Mouse (Mus musculus): ENCODE results near the gene Stk25. TPM values are rescaled to one million over a fixed set of nuclear protein-coding genes. Genes with fewer than 3 reads are reported as not detected.
A peak's percentile ranks its signal among the peaks of the same experiment; 100 is the strongest.

Stk25 gene
- polyA plus RNA-seq, 1 experiment from 2014 or later = 227 TPM

GRCm38 (mm10) chr1:93685401-93686244 is 27.2 kb upstream of the Stk25 start, which contains the start of gene Bok:
Gene Bok, plus strand, starts transcription at chr1:93685660.
- ATAC-seq (ENCODE audit: low FRiP score) (peak; percentile 56), DNase-seq (ENCODE audit: low spot score) (peak; percentile 73)
- Histone ChIP-seq H3K4me1 (replicated peaks; ENCODE audit: control insufficient read depth, insufficient read depth, low read length) (no peaks in the 10 kb centered on the region), H3K4me2 (replicated peaks; ENCODE audit: low read depth, low read length) (peak within 1 kb of the TSS; percentile 76), H3K9ac (ENCODE audit: low read depth, low read length) (peak within 1 kb of the TSS; percentile 65), H3K27me3 (ENCODE audit: control insufficient read depth, insufficient read depth, low read length) (peaks cover 2% of the 10 kb centered on the region; the same call in 1 of the 2 replicates), H3K4me3 (ENCODE audit: low read depth, low read length) (peak within 1 kb of the TSS; percentile 50), H3K36me3 (ENCODE audit: control insufficient read depth, insufficient read depth, low read length) (no peaks in the 10 kb centered on the region), H3K9me3 (ENCODE audit: control insufficient read depth, low read length) (no peaks in the 10 kb centered on the region), H3K27ac (ENCODE audit: low read depth, low read length) (no peak within 1 kb of the TSS)
- WGBS = under 1% methylated on average over 69 of the region's 78 CpGs

DNA sequence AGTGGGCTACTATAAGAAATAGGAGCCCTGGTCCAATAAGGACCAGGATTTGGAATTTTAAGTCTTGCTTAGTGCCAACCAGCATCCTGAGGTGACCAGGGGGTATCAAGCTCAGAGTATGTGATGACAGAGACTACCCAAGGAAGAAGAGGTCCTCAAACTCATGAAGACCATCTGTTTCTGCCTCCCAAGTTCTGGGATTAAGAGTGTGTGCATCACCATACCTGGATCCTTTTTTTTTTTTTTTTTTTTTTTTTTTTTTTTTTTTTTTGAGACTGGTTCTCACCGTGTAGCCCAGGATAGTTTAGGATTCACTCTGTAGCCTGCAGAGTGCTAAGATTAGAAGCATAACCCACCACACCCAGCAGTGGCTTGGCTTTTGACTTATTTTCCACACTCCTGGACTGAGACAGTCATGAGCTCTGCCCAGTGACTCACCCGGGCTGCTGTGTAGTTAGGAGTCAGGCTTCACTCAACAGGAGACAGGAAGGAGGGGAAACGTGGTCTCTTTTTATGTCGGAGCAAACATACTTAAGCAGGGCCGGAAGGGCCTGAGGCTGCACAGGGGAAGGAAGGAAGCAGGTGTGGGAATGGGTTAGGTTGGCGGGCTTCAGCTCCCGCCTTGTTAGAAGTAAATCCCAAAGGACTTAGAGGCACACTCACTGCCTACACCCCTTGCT is 21.6 kb upstream of the Stk25 start:
- DNase-seq (ENCODE audit: low spot score) (no peak), ATAC-seq (ENCODE audit: low FRiP score) (peak; percentile 19; the same call in 1 of the 2 replicates)
- H3K36me3 ChIP-seq (ENCODE audit: control insufficient read depth, insufficient read depth, low read length) = no peaks in the 10 kb centered on the region
- H3K27me3 ChIP-seq (ENCODE audit: control insufficient read depth, insufficient read depth, low read length) = no peaks in the 10 kb centered on the region; the same call in 1 of the 2 replicates
- H3K27ac ChIP-seq (ENCODE audit: low read depth, low read length) = no peak overlapping the region
- no peaks in the 10 kb centered on the region for H3K9me3 ChIP-seq (ENCODE audit: control insufficient read depth, low read length)
- H3K9ac ChIP-seq (ENCODE audit: low read depth, low read length) = no peak overlapping the region
- 74% methylated on average over 7 of the region's 7 CpGs for WGBS
- no peaks in the 10 kb centered on the region for H3K4me1 ChIP-seq (replicated peaks; ENCODE audit: control insufficient read depth, insufficient read depth, low read length)
- H3K4me2 ChIP-seq (replicated peaks; ENCODE audit: low read depth, low read length) = no peak overlapping the region
- H3K4me3 ChIP-seq (ENCODE audit: low read depth, low read length) = no peak overlapping the region

- 74% methylated on average over 2 of the region's 2 CpGs for WGBS
- H3K4me2 ChIP-seq (replicated peaks; ENCODE audit: low read depth, low read length) = no peak overlapping the region
- H3K9me3 ChIP-seq (ENCODE audit: control insufficient read depth, low read length) = no peaks in the 10 kb centered on the region
- H3K36me3 ChIP-seq (ENCODE audit: control insufficient read depth, insufficient read depth, low read length) = no peaks in the 10 kb centered on the region
- H3K4me3 ChIP-seq (ENCODE audit: low read depth, low read length) = no peak overlapping the region
- H3K27ac ChIP-seq (ENCODE audit: low read depth, low read length) = no peak overlapping the region
- no peaks in the 10 kb centered on the region for H3K27me3 ChIP-seq (ENCODE audit: control insufficient read depth, insufficient read depth, low read length)
- H3K4me1 ChIP-seq (replicated peaks; ENCODE audit: control insufficient read depth, insufficient read depth, low read length) = no peaks in the 10 kb centered on the region
- H3K9ac ChIP-seq (ENCODE audit: low read depth, low read length) = no peak overlapping the region
- no peak for DNase-seq (ENCODE audit: low spot score)
- no peak for ATAC-seq (ENCODE audit: low FRiP score)
Measured at GRCm38 (mm10) chr1:93678386-93678785, 19.9 kb upstream of the Stk25 start.

DNA sequence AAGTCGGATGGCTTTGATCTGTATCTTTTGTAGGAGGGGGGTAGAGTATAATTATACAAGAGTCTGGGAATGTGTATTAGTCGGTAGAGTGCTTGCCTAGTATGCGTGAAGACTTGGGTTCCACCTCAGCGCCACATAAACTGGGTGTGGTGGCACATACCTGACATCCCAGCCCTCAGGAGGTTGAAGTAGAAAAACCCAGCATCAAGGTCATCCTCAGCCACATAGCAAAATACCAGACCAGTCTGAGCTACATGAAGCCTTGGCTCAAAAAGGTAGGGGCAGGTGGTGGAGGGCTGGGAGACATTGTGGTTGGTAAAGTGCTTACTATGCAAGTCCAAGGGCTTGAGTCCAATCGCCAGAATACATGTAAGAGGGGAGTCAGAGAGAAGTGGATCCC is 14.2 kb upstream of the Stk25 start:
- no peaks in the 10 kb centered on the region for H3K9me3 ChIP-seq (ENCODE audit: control insufficient read depth, low read length)
- DNase-seq (ENCODE audit: low spot score) (no peak), ATAC-seq (ENCODE audit: low FRiP score) (no peak)
- no peaks in the 10 kb centered on the region for H3K27me3 ChIP-seq (ENCODE audit: control insufficient read depth, insufficient read depth, low read length)
- 89% methylated on average over 5 of the region's 5 CpGs for WGBS
- H3K36me3 ChIP-seq (ENCODE audit: control insufficient read depth, insufficient read depth, low read length) = no peaks in the 10 kb centered on the region
- no peak overlapping the region for H3K4me3 ChIP-seq (ENCODE audit: low read depth, low read length)
- no peak overlapping the region for H3K9ac ChIP-seq (ENCODE audit: low read depth, low read length)
- no peak overlapping the region for H3K4me2 ChIP-seq (replicated peaks; ENCODE audit: low read depth, low read length)
- H3K27ac ChIP-seq (ENCODE audit: low read depth, low read length) = no peak overlapping the region
- no peaks in the 10 kb centered on the region for H3K4me1 ChIP-seq (replicated peaks; ENCODE audit: control insufficient read depth, insufficient read depth, low read length)

DNA sequence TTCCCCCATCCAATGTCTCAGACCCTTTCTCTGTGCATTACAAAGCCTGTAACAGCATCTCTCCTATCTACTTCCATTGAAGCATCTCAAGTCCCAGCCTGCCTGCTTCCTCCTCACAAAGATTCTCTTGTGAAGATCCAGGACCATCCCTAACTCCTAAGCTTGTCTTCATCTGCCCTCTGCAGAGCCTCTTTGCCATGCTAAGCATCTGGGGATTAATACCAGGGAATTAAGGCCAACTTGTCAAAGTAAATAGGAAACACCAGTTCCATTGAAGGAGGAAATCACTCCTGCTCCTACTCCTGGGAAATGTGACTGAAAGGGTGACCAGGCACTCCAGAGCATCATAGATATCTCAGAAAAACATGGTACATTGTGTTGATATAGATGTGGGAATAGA is 11.5 kb upstream of the Stk25 start:
- Histone ChIP-seq H3K9me3 (ENCODE audit: control insufficient read depth, low read length) (no peaks in the 10 kb centered on the region), H3K27me3 (ENCODE audit: control insufficient read depth, insufficient read depth, low read length) (no peaks in the 10 kb centered on the region), H3K27ac (ENCODE audit: low read depth, low read length) (no peak overlapping the region), H3K4me3 (ENCODE audit: low read depth, low read length) (no peak overlapping the region), H3K4me1 (replicated peaks; ENCODE audit: control insufficient read depth, insufficient read depth, low read length) (no peaks in the 10 kb centered on the region), H3K9ac (ENCODE audit: low read depth, low read length) (no peak overlapping the region), H3K4me2 (replicated peaks; ENCODE audit: low read depth, low read length) (no peak overlapping the region), H3K36me3 (ENCODE audit: control insufficient read depth, insufficient read depth, low read length) (no peaks in the 10 kb centered on the region)
- DNase-seq (ENCODE audit: low spot score) = no peak
- ATAC-seq (ENCODE audit: low FRiP score) = no peak

DNA sequence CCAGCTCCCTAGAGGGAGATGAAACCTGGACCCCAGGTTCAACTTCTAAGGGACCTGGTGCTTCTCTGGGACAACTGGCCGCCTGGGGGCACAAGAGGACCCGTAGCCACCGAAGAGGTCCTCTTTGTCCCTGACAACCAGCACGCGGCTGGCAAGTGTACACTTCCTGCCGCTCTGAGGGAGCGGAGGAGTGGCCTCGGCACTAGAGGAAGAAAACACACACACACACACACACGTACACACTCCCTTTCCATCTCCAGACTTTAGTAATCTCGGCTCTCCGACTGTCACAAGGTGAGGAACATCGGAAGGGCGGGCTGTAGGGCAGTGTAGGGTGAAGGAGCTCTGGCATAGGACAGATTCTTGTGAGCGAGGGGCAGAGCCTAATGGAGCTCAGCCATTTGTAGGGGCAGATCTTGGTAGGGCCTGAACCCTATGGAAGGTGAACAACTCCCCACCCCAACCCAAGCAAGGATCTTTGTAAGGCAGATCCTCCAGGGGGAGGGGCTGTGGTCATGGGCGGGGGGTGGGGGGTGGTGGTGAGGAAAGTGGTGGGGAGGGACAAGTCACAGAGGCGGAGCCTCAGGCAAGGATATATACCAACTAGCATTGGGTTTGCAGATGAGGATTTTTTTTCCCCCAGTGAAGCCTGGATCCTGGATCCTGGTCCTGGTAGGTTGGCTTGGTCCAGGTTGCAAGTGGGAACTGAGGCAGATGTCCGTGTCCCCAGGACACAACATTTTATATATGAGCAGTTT is 10.5 kb upstream of the Stk25 start:
- H3K4me1 ChIP-seq (replicated peaks; ENCODE audit: control insufficient read depth, insufficient read depth, low read length) = no peaks in the 10 kb centered on the region
- 10% methylated on average over 17 of the region's 17 CpGs for WGBS

DNA sequence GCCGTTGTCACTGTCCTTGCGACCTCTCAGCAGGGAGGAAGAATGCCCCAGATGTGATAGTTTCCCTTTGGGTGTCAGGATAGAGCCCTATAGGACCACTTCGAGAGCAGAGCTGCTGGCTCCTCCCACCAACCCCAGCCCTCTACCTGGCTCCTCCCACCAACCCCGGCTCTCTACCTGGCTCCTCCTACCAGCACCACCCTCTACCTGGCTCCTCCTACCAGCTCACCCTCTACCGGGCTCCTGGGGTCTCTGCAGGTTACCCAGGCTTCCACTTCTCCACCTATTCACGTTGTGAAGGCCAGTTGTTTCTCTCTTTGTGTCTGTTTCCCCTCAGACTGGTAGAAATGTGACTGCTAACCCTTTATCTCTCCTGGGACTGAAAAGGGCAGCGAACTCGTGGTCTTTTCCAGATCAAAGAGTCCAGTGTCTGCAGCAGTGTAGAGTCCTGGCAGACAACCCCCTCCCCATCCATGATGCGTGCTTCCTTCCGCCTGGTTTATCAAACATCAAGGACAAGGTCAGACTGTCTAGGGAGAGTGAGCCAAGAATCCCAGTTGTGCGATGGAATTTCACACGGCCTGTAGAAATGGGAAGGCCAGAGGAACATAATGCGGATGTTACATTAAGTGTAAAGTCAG is 9.4 kb upstream of the Stk25 start:
- WGBS = 21% methylated on average over 13 of the region's 13 CpGs
- peak; percentile 36; the same call in 1 of the 2 replicates for ATAC-seq (ENCODE audit: low FRiP score)
- no peaks in the 10 kb centered on the region for H3K36me3 ChIP-seq (ENCODE audit: control insufficient read depth, insufficient read depth, low read length)
- H3K9me3 ChIP-seq (ENCODE audit: control insufficient read depth, low read length) = no peaks in the 10 kb centered on the region
- no peak overlapping the region for H3K27ac ChIP-seq (ENCODE audit: low read depth, low read length)
- H3K9ac ChIP-seq (ENCODE audit: low read depth, low read length) = no peak overlapping the region
- no peaks in the 10 kb centered on the region for H3K4me1 ChIP-seq (replicated peaks; ENCODE audit: control insufficient read depth, insufficient read depth, low read length)
- H3K4me2 ChIP-seq (replicated peaks; ENCODE audit: low read depth, low read length) = no peak overlapping the region
- peak; percentile 33 for DNase-seq (ENCODE audit: low spot score)
- no peaks in the 10 kb centered on the region for H3K27me3 ChIP-seq (ENCODE audit: control insufficient read depth, insufficient read depth, low read length)
- no peak overlapping the region for H3K4me3 ChIP-seq (ENCODE audit: low read depth, low read length)

More for the DNA sequence above, 10.5 kb upstream of the Stk25 start:
- H3K27me3 ChIP-seq (ENCODE audit: control insufficient read depth, insufficient read depth, low read length) = no peaks in the 10 kb centered on the region
- ATAC-seq (ENCODE audit: low FRiP score) = peak; percentile 88
- H3K27ac ChIP-seq (ENCODE audit: low read depth, low read length) = peak overlapping the region; percentile 30; the same call in 1 of the 2 replicates
- H3K9me3 ChIP-seq (ENCODE audit: control insufficient read depth, low read length) = no peaks in the 10 kb centered on the region
- H3K4me3 ChIP-seq (ENCODE audit: low read depth, low read length) = peak overlapping the region; percentile 34
- DNase-seq (ENCODE audit: low spot score) = peak; percentile 81
- peak overlapping the region; percentile 47 for H3K4me2 ChIP-seq (replicated peaks; ENCODE audit: low read depth, low read length)
- H3K36me3 ChIP-seq (ENCODE audit: control insufficient read depth, insufficient read depth, low read length) = no peaks in the 10 kb centered on the region
- H3K9ac ChIP-seq (ENCODE audit: low read depth, low read length) = peak overlapping the region; percentile 65

GRCm38 (mm10) chr1:93657025-93657360 is 1.5 kb downstream of the Stk25 start:
- H3K27ac ChIP-seq (ENCODE audit: low read depth, low read length) = no peak overlapping the region
- H3K9ac ChIP-seq (ENCODE audit: low read depth, low read length) = no peak overlapping the region
- H3K9me3 ChIP-seq (ENCODE audit: control insufficient read depth, low read length) = no peaks in the 10 kb centered on the region
- ATAC-seq (ENCODE audit: low FRiP score) (no peak), DNase-seq (ENCODE audit: low spot score) (no peak)
- 83% methylated on average over 5 of the region's 5 CpGs for WGBS
- no peak overlapping the region for H3K4me3 ChIP-seq (ENCODE audit: low read depth, low read length)
- no peaks in the 10 kb centered on the region for H3K4me1 ChIP-seq (replicated peaks; ENCODE audit: control insufficient read depth, insufficient read depth, low read length)
- H3K27me3 ChIP-seq (ENCODE audit: control insufficient read depth, insufficient read depth, low read length) = no peaks in the 10 kb centered on the region
- no peak overlapping the region for H3K4me2 ChIP-seq (replicated peaks; ENCODE audit: low read depth, low read length)
- no peaks in the 10 kb centered on the region for H3K36me3 ChIP-seq (ENCODE audit: control insufficient read depth, insufficient read depth, low read length)
